Mouse (Mus musculus) heart, embryonic 16.5 days (tissue): ENCODE measurements around the gene Mtpn. TPM values are rescaled to one million over a fixed set of nuclear protein-coding genes. Genes with fewer than 3 reads are reported as not detected.

Experiments used
- ATAC-seq: fragments of 200-750 bp; cut with Nextera tagmentation; replicated peaks from 2 replicates; pipeline ENCODE4 v1.8.0; 2017; ENCODE audit warnings: moderate number of reproducible peaks; ENCODE audit not compliant: insufficient read depth, low FRiP score; ENCODE audit errors: extremely low read depth
- H3K27ac ChIP-seq: fragments of 300-500 bp; sonication (generic); 2 replicates; pipeline ENCODE4 v1.5.1; 2014; ENCODE audit warnings: mild to moderate bottlenecking, low read length, control low read depth, moderate library complexity
- H3K27me3 ChIP-seq: fragments of 300-500 bp; sonication (generic); 2 replicates; pipeline ENCODE4 v1.6.1; 2014; ENCODE audit warnings: low read length, mixed read lengths; ENCODE audit not compliant: control insufficient read depth, insufficient read depth
- H3K36me3 ChIP-seq: fragments of 300-500 bp; sonication (generic); 2 replicates; pipeline ENCODE4 v1.6.1; 2014; ENCODE audit not compliant: control insufficient read depth, insufficient read depth
- H3K4me1 ChIP-seq: fragments of 300-500 bp; sonication (generic); 2 replicates; pipeline ENCODE4 v1.6.1; 2014; ENCODE audit warnings: low read length, mixed read lengths; ENCODE audit not compliant: control insufficient read depth, insufficient read depth
- H3K4me2 ChIP-seq: fragments of 300-500 bp; sonication (generic); 2 replicates; pipeline ENCODE4 v1.6.1; 2014; ENCODE audit warnings: low read depth, mild to moderate bottlenecking, control low read depth, low read length
- H3K4me3 ChIP-seq: fragments of 300-500 bp; sonication (generic); 2 replicates; pipeline ENCODE4 v1.5.1; 2014; ENCODE audit warnings: mild to moderate bottlenecking, control low read depth, low read length
- H3K9ac ChIP-seq: fragments of 300-500 bp; sonication (generic); 2 replicates; pipeline ENCODE4 v1.6.1; 2014; ENCODE audit warnings: low read length, control low read depth
- H3K9me3 ChIP-seq: fragments of 300-500 bp; sonication (generic); replicated peaks from 2 replicates; pipeline ENCODE4 v1.6.1; 2016; ENCODE audit warnings: low read length; ENCODE audit not compliant: control insufficient read depth
- WGBS: fragments of 180-500 bp; shearing (Covaris S2); extraction: QIAGEN DNeasy Blood & Tissue Kit; methylation state at CpG from one replicate; pipeline ENCODE4 v1.1.7; 2014; 5-methylcytosine and 5-hydroxymethylcytosine counted together
- polyA plus RNA-seq: library from polyadenylated mRNA; unstranded; fragments of >200 nt; fragmentation: Nextera tagmentation; extraction: Ambion mirVana; gene quantifications from 2 replicates; pipeline ENCODE4 v1.2.1, GENCODE M21; 2015

Gene Mtpn
- 88.1 and 90.9 TPM in 2 replicates for polyA plus RNA-seq

- Histone ChIP-seq H3K9ac (peak within 1 kb of the TSS; percentile 94), H3K4me1 (peaks cover 7% of the 10 kb centered on the region; the same call in 1 of the 2 replicates), H3K36me3 (no peaks in the 10 kb centered on the region), H3K27me3 (no peaks in the 10 kb centered on the region), H3K4me3 (peak within 1 kb of the TSS; percentile 80), H3K4me2 (peak within 1 kb of the TSS; percentile 93), H3K27ac (peak within 1 kb of the TSS; percentile 76), H3K9me3 (no peaks in the 10 kb centered on the region)
- under 1% methylated on average over 60 of the region's 61 CpGs for WGBS
- peak; percentile 99 for ATAC-seq
These were observed at the start of gene Mtpn for GRCm38 (mm10) chr6:35539304-35540009. Gene Mtpn (minus strand): TSS chr6:35539888.

DNA sequence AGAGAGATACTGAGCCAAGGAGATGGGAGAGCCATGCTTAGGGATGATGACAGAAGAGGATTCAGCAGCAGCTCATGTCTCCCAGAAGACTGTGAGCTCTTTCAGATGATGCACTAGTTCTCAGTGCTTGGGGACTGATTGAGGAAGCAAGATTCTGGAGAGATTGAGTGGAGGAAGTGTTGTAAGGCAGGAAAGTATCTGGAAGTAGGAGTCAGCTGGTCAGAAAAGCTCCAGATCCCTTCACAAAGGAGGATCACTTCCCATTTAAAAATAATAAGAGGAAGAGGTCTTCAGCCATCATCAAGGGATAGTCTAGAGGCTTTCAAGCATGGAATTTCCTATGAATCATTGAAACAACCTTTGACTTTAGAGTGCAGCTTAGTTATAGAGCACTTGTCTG lies 29.0 kb upstream of the Mtpn start:
- no peaks in the 10 kb centered on the region for H3K36me3 ChIP-seq
- H3K9me3 ChIP-seq = no peaks in the 10 kb centered on the region
- ATAC-seq = no peak
- H3K27ac ChIP-seq = no peak overlapping the region
- H3K4me3 ChIP-seq = no peak overlapping the region
- no peaks in the 10 kb centered on the region for H3K4me1 ChIP-seq
- no peaks in the 10 kb centered on the region for H3K27me3 ChIP-seq
- no peak overlapping the region for H3K9ac ChIP-seq
- no peak overlapping the region for H3K4me2 ChIP-seq

GRCm38 (mm10) chr6:35567755-35568154 lies 28.1 kb upstream of the Mtpn start:
- no peak for ATAC-seq
- Histone ChIP-seq H3K9me3 (no peaks in the 10 kb centered on the region), H3K4me3 (no peak overlapping the region), H3K4me1 (no peaks in the 10 kb centered on the region), H3K27me3 (no peaks in the 10 kb centered on the region), H3K36me3 (no peaks in the 10 kb centered on the region), H3K4me2 (no peak overlapping the region), H3K9ac (no peak overlapping the region), H3K27ac (no peak overlapping the region)

DNA sequence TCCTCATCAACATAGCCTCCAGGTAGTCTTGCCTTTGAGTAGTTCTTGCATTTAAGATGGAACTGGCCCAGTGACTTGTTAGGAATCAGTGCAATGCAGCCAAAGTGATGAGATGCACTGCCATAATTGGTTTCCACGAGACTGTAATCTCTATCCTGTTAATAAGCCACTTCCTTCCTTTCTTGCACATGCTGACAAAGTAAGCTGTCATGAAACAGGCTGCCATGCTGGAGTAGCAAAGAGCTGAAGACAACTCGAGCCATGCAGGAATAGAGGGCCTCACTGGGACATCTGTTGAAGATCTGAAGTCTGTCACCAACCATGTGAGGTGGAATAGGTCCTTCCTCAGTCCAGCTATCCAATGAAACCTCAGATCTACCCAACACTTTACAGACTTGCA lies 20.3 kb upstream of the Mtpn start:
- Histone ChIP-seq H3K4me3 (no peak overlapping the region), H3K4me1 (no peaks in the 10 kb centered on the region), H3K4me2 (no peak overlapping the region), H3K36me3 (no peaks in the 10 kb centered on the region), H3K27ac (no peak overlapping the region), H3K27me3 (no peaks in the 10 kb centered on the region), H3K9me3 (no peaks in the 10 kb centered on the region), H3K9ac (no peak overlapping the region)
- ATAC-seq = no peak
- WGBS = 34% methylated on average over 2 of the region's 2 CpGs

- ATAC-seq = no peak
- H3K36me3 ChIP-seq = no peaks in the 10 kb centered on the region
- peaks cover 8% of the 10 kb centered on the region for H3K9me3 ChIP-seq
- no peak overlapping the region for H3K27ac ChIP-seq
- H3K9ac ChIP-seq = no peak overlapping the region
- H3K4me3 ChIP-seq = no peak overlapping the region
- H3K4me2 ChIP-seq = no peak overlapping the region
- no peaks in the 10 kb centered on the region for H3K27me3 ChIP-seq
- no peaks in the 10 kb centered on the region for H3K4me1 ChIP-seq
These were observed 4.7 kb upstream of the Mtpn start for GRCm38 (mm10) chr6:35544352-35544751.

DNA sequence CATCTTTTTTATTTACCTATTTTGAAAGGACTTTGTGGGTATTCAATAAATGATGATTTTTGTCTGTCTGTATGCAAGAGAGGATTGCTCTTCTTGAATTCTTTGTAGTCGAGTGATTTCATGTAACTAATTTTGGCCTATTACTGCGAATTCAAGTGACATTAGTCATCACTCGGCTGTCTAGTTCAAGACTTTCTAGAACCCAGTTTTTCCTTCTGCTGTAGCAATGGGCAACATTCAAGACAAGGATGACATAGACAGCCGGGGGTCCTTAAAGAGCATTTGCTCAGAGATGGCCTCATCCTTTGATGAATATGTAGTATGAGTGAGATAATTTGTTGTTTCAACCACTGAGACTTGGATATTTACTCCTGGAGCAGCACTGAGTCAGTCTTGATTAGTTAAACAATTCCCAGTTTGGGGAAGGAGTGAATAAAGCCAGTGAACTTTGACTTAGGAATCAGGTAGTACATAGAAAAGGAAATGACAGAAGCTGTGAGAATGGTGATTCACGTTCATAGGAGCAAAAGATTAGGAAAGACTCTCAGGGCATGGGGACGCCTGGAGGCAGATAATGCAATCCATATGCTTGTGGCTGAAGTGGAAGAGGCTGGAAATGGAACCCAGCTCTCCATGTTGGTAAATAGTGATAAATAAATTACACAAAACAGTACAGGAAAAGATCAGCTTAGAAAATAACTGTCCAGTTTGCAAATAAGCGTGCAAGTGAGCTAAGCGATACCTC lies 3.1 kb upstream of the Mtpn start:
- H3K4me3 ChIP-seq = no peak overlapping the region
- H3K36me3 ChIP-seq = no peaks in the 10 kb centered on the region
- H3K4me2 ChIP-seq = no peak overlapping the region
- H3K4me1 ChIP-seq = peaks cover 7% of the 10 kb centered on the region; the same call in 1 of the 2 replicates
- H3K27ac ChIP-seq = no peak overlapping the region
- no peak overlapping the region for H3K9ac ChIP-seq
- H3K27me3 ChIP-seq = no peaks in the 10 kb centered on the region
- peaks cover 8% of the 10 kb centered on the region for H3K9me3 ChIP-seq
- 63% methylated on average over 8 of the region's 8 CpGs for WGBS
- ATAC-seq = no peak

- no peak overlapping the region for H3K4me3 ChIP-seq
- peaks cover 7% of the 10 kb centered on the region; the same call in 1 of the 2 replicates for H3K4me1 ChIP-seq
- ATAC-seq = no peak
- H3K9ac ChIP-seq = no peak overlapping the region
- H3K9me3 ChIP-seq = no peaks in the 10 kb centered on the region
- H3K27ac ChIP-seq = no peak overlapping the region
- no peaks in the 10 kb centered on the region for H3K36me3 ChIP-seq
- no peaks in the 10 kb centered on the region for H3K27me3 ChIP-seq
- WGBS = 87% methylated on average over 9 of the region's 9 CpGs
- H3K4me2 ChIP-seq = no peak overlapping the region
These were observed 689 bp upstream of the Mtpn start for GRCm38 (mm10) chr6:35540377-35540776.

DNA sequence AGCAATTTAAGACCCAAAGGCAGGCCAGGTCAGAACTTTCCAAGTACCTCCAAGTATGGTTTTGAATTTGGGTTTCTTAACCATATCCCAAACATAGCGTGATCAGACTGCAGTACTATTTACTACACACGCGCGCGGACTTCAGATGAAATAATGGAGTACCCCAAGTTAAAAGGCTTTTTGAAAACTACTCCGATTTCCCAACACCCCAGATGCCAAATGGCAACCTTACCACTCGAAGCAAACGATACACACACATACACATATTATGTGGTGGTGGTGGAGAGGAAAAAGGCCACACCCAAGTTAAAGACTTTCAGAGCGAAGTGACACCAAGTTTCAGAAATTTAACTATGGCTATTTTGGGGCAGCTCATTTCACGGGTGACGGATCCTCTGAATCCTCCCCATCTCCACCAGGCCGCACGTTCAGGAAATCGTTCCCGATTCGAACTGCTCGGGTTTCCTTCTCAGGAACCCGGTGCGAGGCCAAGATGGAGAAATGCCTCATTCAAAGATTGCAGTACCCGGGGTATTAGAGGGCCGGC lies 858 bp downstream of the Mtpn start:
- ATAC-seq = no peak
- peaks cover 7% of the 10 kb centered on the region; the same call in 1 of the 2 replicates for H3K4me1 ChIP-seq
- H3K27ac ChIP-seq = peak overlapping the region; percentile 76
- no peaks in the 10 kb centered on the region for H3K9me3 ChIP-seq
- WGBS = 2% methylated on average over 21 of the region's 21 CpGs
- H3K36me3 ChIP-seq = no peaks in the 10 kb centered on the region
- H3K4me2 ChIP-seq = peak overlapping the region; percentile 93
- H3K27me3 ChIP-seq = no peaks in the 10 kb centered on the region
- peak overlapping the region; percentile 80 for H3K4me3 ChIP-seq
- peak overlapping the region; percentile 94 for H3K9ac ChIP-seq

DNA sequence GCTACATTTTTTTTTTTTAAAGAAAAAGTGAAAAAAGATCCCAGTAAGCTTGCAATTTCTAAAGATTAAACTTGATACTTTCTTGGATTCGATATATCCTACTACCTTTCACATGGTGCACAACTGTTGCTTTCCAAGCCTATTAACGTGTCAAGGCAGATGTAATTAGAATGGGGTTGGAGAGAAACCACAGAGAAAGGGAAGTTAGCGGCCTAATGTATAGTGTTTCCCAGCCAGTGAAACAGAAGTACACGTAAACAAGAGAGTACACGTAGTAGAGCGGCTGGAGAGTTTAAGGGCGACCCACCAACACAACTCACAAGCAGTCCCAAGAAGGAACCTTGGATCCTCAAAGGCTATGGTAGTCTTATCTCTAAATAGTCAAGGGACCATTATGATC lies 3.7 kb downstream of the Mtpn start:
- no peaks in the 10 kb centered on the region for H3K36me3 ChIP-seq
- no peak for ATAC-seq
- no peak overlapping the region for H3K4me3 ChIP-seq
- H3K9me3 ChIP-seq = no peaks in the 10 kb centered on the region
- peaks cover 7% of the 10 kb centered on the region; the same call in 1 of the 2 replicates for H3K4me1 ChIP-seq
- no peaks in the 10 kb centered on the region for H3K27me3 ChIP-seq
- H3K9ac ChIP-seq = no peak overlapping the region
- no peak overlapping the region for H3K4me2 ChIP-seq
- 81% methylated on average over 7 of the region's 7 CpGs for WGBS
- no peak overlapping the region for H3K27ac ChIP-seq
